Mouse (Mus musculus) intestine, embryonic 16.5 days (tissue): ENCODE results near the gene Jarid2. TPM values are rescaled to one million over a fixed set of nuclear protein-coding genes. Genes with fewer than 3 reads are reported as not detected.
"Not testable (repeated sequence)": the region's sequence is repeated elsewhere in the genome, so short reads cannot be mapped to it uniquely, and the experiment has no call there.

ENCODE experiments used
- ATAC-seq: fragments of 200-750 bp; cut with Nextera tagmentation; 2 replicates; pipeline ENCODE4 v1.8.0; 2017; ENCODE audit warnings: moderate TSS enrichment, moderate library complexity
- H3K27ac ChIP-seq: fragments of 300-500 bp; sonication (generic); 2 replicates; pipeline ENCODE4 v1.5.1; 2014; ENCODE audit warnings: mild to moderate bottlenecking, low read length
- H3K27me3 ChIP-seq: fragments of 300-500 bp; sonication (generic); replicated peaks from 2 replicates; pipeline ENCODE4 v1.6.1; 2014; ENCODE audit warnings: low read length, control low read depth, mixed read lengths; ENCODE audit not compliant: control insufficient read depth, insufficient read depth
- H3K36me3 ChIP-seq: fragments of 300-500 bp; sonication (generic); 2 replicates; pipeline ENCODE4 v1.6.1; 2014; ENCODE audit warnings: low read length, control low read depth; ENCODE audit not compliant: control insufficient read depth, insufficient read depth
- H3K4me1 ChIP-seq: fragments of 300-500 bp; sonication (generic); 2 replicates; pipeline ENCODE4 v1.6.1; 2014; ENCODE audit warnings: low read length, control low read depth, mixed read lengths; ENCODE audit not compliant: control insufficient read depth, insufficient read depth
- H3K4me2 ChIP-seq: fragments of 300-500 bp; sonication (generic); 2 replicates; pipeline ENCODE4 v1.6.1; 2014; ENCODE audit warnings: low read depth, low read length, control low read depth
- H3K4me3 ChIP-seq: fragments of 300-500 bp; sonication (generic); 2 replicates; pipeline ENCODE4 v1.5.1; 2014; ENCODE audit warnings: mild to moderate bottlenecking, low read length
- H3K9ac ChIP-seq: fragments of 300-500 bp; sonication (generic); 2 replicates; pipeline ENCODE4 v1.6.1; 2014; ENCODE audit warnings: low read depth, low read length
- H3K9me3 ChIP-seq: fragments of 300-500 bp; sonication (generic); 2 replicates; pipeline ENCODE4 v1.6.1; 2016; ENCODE audit warnings: low read length, control low read depth; ENCODE audit not compliant: control insufficient read depth
- WGBS: fragments of 180-500 bp; shearing (Covaris S2); extraction: QIAGEN DNeasy Blood & Tissue Kit; methylation state at CpG from one replicate; pipeline ENCODE4 v1.1.7; 2014; 5-methylcytosine and 5-hydroxymethylcytosine counted together
- polyA plus RNA-seq: library from polyadenylated mRNA; unstranded; fragments of >200 nt; fragmentation: Nextera tagmentation; extraction: Ambion mirVana; gene quantifications from 2 replicates; pipeline ENCODE4 v1.2.1, GENCODE M21; 2015

Gene Jarid2
- polyA plus RNA-seq, 1 experiment from 2014 or later, result 19.2 TPM

GRCm38 (mm10) chr13:44839866-44840835 is 110.9 kb downstream of the Jarid2 start:
- no peaks in the 10 kb centered on the region for H3K27me3 ChIP-seq
- no peaks in the 10 kb centered on the region for H3K36me3 ChIP-seq
- peak overlapping the region; percentile 10; the same call in 1 of the 2 replicates for H3K9ac ChIP-seq
- peaks cover 21% of the 10 kb centered on the region for H3K4me1 ChIP-seq
- H3K4me3 ChIP-seq, result peak overlapping the region; percentile 40
- ATAC-seq, result peak; percentile 92
- peak overlapping the region; percentile 61 for H3K4me2 ChIP-seq
- WGBS, result 9% methylated on average over 20 of the region's 20 CpGs
- H3K27ac ChIP-seq, result peak overlapping the region; percentile 34
- H3K9me3 ChIP-seq, result no peaks in the 10 kb centered on the region

- H3K36me3 ChIP-seq, result no peaks in the 10 kb centered on the region
- H3K9ac ChIP-seq, result no peak overlapping the region
- ATAC-seq, result no peak
- no peaks in the 10 kb centered on the region for H3K27me3 ChIP-seq
- no peak overlapping the region for H3K4me3 ChIP-seq
- no peaks in the 10 kb centered on the region for H3K4me1 ChIP-seq
- WGBS, result 93% methylated on average over 2 of the region's 2 CpGs
- no peak overlapping the region for H3K4me2 ChIP-seq
- H3K27ac ChIP-seq, result no peak overlapping the region
- H3K9me3 ChIP-seq, result no peaks in the 10 kb centered on the region
Measured at GRCm38 (mm10) chr13:44851426-44851825, 122.2 kb downstream of the Jarid2 start.

- H3K27ac ChIP-seq, result no peak overlapping the region
- no peaks in the 10 kb centered on the region for H3K4me1 ChIP-seq
- no peak overlapping the region for H3K4me3 ChIP-seq
- no peaks in the 10 kb centered on the region for H3K27me3 ChIP-seq
- no peaks in the 10 kb centered on the region for H3K9me3 ChIP-seq
- WGBS, result 68% methylated on average over 3 of the region's 3 CpGs
- no peaks in the 10 kb centered on the region for H3K36me3 ChIP-seq
- ATAC-seq, result no peak
- H3K9ac ChIP-seq, result no peak overlapping the region
- H3K4me2 ChIP-seq, result no peak overlapping the region
Measured at GRCm38 (mm10) chr13:44852024-44852423, 122.8 kb downstream of the Jarid2 start.

GRCm38 (mm10) chr13:44865566-44865965 is 136.3 kb downstream of the Jarid2 start:
- Histone ChIP-seq H3K4me2 (no peak overlapping the region), H3K9me3 (no peaks in the 10 kb centered on the region), H3K27me3 (no peaks in the 10 kb centered on the region), H3K4me1 (no peaks in the 10 kb centered on the region), H3K4me3 (no peak overlapping the region), H3K27ac (no peak overlapping the region), H3K9ac (no peak overlapping the region), H3K36me3 (no peaks in the 10 kb centered on the region)
- no peak for ATAC-seq
- 88% methylated on average over 2 of the region's 2 CpGs for WGBS

GRCm38 (mm10) chr13:44868037-44868650 is 138.9 kb downstream of the Jarid2 start:
- H3K4me3 ChIP-seq, result no peak overlapping the region
- no peak overlapping the region for H3K27ac ChIP-seq
- H3K4me2 ChIP-seq, result no peak overlapping the region
- ATAC-seq, result no peak
- H3K4me1 ChIP-seq, result no peaks in the 10 kb centered on the region
- no peak overlapping the region for H3K9ac ChIP-seq
- no peaks in the 10 kb centered on the region for H3K27me3 ChIP-seq
- WGBS, result 61% methylated on average over 4 of the region's 4 CpGs
- H3K36me3 ChIP-seq, result no peaks in the 10 kb centered on the region
- no peaks in the 10 kb centered on the region for H3K9me3 ChIP-seq

- not testable (repeated sequence) for H3K4me1 ChIP-seq, H3K9me3 ChIP-seq, H3K9ac ChIP-seq, H3K4me3 ChIP-seq, H3K36me3 ChIP-seq, H3K4me2 ChIP-seq, H3K27ac ChIP-seq, H3K27me3 ChIP-seq
- peak; percentile 100 for ATAC-seq
- WGBS, result 77% methylated on average over 47 of the region's 47 CpGs
Measured at GRCm38 (mm10) chr13:44869418-44870119, 140.3 kb downstream of the Jarid2 start.

GRCm38 (mm10) chr13:44876799-44877198 is 147.5 kb downstream of the Jarid2 start:
- Histone ChIP-seq H3K4me1 (0 out of 2 replicates have a peak, but pooled peaks cover 2% of the 10 kb centered on the region), H3K36me3 (no peaks in the 10 kb centered on the region), H3K9me3 (no peaks in the 10 kb centered on the region), H3K9ac (no peak overlapping the region), H3K27me3 (no peaks in the 10 kb centered on the region), H3K27ac (no peak overlapping the region), H3K4me2 (no peak overlapping the region), H3K4me3 (no peak overlapping the region)
- no peak for ATAC-seq
- 78% methylated on average over 2 of the region's 2 CpGs for WGBS

GRCm38 (mm10) chr13:44881001-44881400 is 151.7 kb downstream of the Jarid2 start:
- Histone ChIP-seq H3K27me3 (no peaks in the 10 kb centered on the region), H3K4me2 (no peak overlapping the region), H3K36me3 (no peaks in the 10 kb centered on the region), H3K9me3 (no peaks in the 10 kb centered on the region), H3K4me3 (no peak overlapping the region), H3K27ac (no peak overlapping the region), H3K9ac (no peak overlapping the region), H3K4me1 (0 out of 2 replicates have a peak, but pooled peaks cover 2% of the 10 kb centered on the region)
- ATAC-seq, result no peak
- 83% methylated on average over 4 of the region's 4 CpGs for WGBS

- H3K9me3 ChIP-seq, result no peaks in the 10 kb centered on the region
- no peaks in the 10 kb centered on the region for H3K27me3 ChIP-seq
- no peak overlapping the region for H3K4me3 ChIP-seq
- ATAC-seq, result no peak
- H3K4me2 ChIP-seq, result no peak overlapping the region
- no peak overlapping the region for H3K27ac ChIP-seq
- no peaks in the 10 kb centered on the region for H3K4me1 ChIP-seq
- 87% methylated on average over 2 of the region's 2 CpGs for WGBS
- no peak overlapping the region for H3K9ac ChIP-seq
- no peaks in the 10 kb centered on the region for H3K36me3 ChIP-seq
Measured at GRCm38 (mm10) chr13:44886221-44886620, 156.9 kb downstream of the Jarid2 start.
